9 mouse cellular contexts compared by ENCODE assay signal in the genomic region with DNA sequence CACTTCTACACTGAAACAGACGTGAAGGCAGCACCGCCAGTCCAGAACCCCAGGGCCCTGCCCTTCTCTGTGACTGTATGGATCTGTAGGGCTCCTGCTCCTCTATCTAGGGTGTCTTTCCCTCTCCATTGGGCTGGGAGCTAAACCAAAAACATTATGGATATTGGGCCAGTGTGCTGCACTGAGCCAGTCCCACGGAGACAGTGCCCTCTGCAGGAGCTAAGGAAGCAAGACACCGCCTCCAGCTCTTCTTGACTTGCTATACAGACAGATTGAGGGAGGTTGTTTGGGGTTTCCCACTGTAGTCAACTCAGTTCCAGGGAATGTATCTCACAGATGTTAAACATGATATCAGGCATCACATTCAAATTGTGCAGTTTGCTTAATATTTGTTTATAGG. TPM values are rescaled to one million over a fixed set of nuclear protein-coding genes. Genes with fewer than 3 reads are reported as not detected.
DNase-seq lines count a peak whose midpoint lies in the region; ATAC-seq and TF ChIP-seq lines count a peak whose summit lies in the region.
"Had no signal": no experiment of that assay in that cellular context is flagged by ENCODE, and none has a peak within 500 bp of the region (broad histone marks: within the 10 kb centered on the region; RNA-seq: fewer than 3 reads in every experiment).

No protein-coding gene starts in this region.

- TF ChIP-seq EP300 in liver, postnatal 0 days (IDR thresholded peaks at IDR 0.05; ENCODE audit: low read depth), result no peak

- H3K4me1 ChIP-seq in liver, postnatal 0 days (ENCODE audit: insufficient read depth), result no peaks in the 10 kb centered on the region
- no peaks in the 10 kb centered on the region for H3K4me1 ChIP-seq in liver, embryonic 11.5 days (replicated peaks; ENCODE audit: control insufficient read depth, insufficient read depth, low read length)
- no peaks in the 10 kb centered on the region for H3K4me1 ChIP-seq in cortical plate, adult 2 months (ENCODE audit: control insufficient read depth, insufficient read depth, low read length)

- TF ChIP-seq CTCF in liver, postnatal 0 days (IDR thresholded peaks at IDR 0.05; ENCODE audit: low read depth), result peak; percentile 57
- peak; percentile 63 for TF ChIP-seq CTCF in cortical plate, adult 2 months (IDR thresholded peaks at IDR 0.05; ENCODE audit: extremely low read depth, insufficient read depth, low read length)

- no peaks in the 10 kb centered on the region for H3K27me3 ChIP-seq in liver, postnatal 0 days (ENCODE audit: insufficient read depth, low read length)
- H3K27me3 ChIP-seq in liver, embryonic 11.5 days (replicated peaks; ENCODE audit: control insufficient read depth, insufficient read depth, low read length), result no peaks in the 10 kb centered on the region

- H3K4me3 ChIP-seq in liver, postnatal 0 days (ENCODE audit: low read depth, low read length), result no peak overlapping the region
- no peak overlapping the region for H3K4me3 ChIP-seq in liver, embryonic 11.5 days (ENCODE audit: low read depth, low read length)
- H3K4me3 ChIP-seq in cortical plate, adult 2 months (ENCODE audit: insufficient read depth, low read length), result no peak overlapping the region

- TF ChIP-seq POLR2A in cortical plate, adult 2 months (IDR thresholded peaks at IDR 0.05; ENCODE audit: extremely low read depth, insufficient read depth, low read length), result no peak

- no peak for ATAC-seq in cerebellum, adult (ENCODE audit: insufficient number of reproducible peaks, low FRiP score, low TSS enrichment)
- no peak for ATAC-seq in liver, postnatal 0 days
- ATAC-seq in liver, embryonic 11.5 days (replicated peaks; ENCODE audit: low FRiP score), result no peak

- peak; percentile 60 to 66 for DNase-seq in cerebellum, postnatal 10 days
- no peak for DNase-seq in liver, postnatal 0 days
- no peak for DNase-seq in liver, embryonic 11.5 days (ENCODE audit: low spot score)
- peak; percentile 37 for DNase-seq in lung, postnatal 10 days
- no peak for DNase-seq in T-cell, adult 2 months (ENCODE audit: low spot score)
- DNase-seq in yolk sac, embryonic 10.5 days (ENCODE audit: low spot score), result no peak

- no peaks in the 10 kb centered on the region for H3K9me3 ChIP-seq in liver, postnatal 0 days (ENCODE audit: low read length)
- H3K9me3 ChIP-seq in liver, embryonic 11.5 days (ENCODE audit: control insufficient read depth, low read length), result no peaks in the 10 kb centered on the region
- H3K9me3 ChIP-seq: G1E had no signal

- H3K9ac ChIP-seq in liver, postnatal 0 days (replicated peaks), result no peak overlapping the region
- H3K9ac ChIP-seq in liver, embryonic 11.5 days (ENCODE audit: low read depth, low read length), result no peak overlapping the region

- H3K36me3 ChIP-seq in liver, postnatal 0 days (replicated peaks; ENCODE audit: insufficient read depth, low read length), result no peaks in the 10 kb centered on the region
- H3K36me3 ChIP-seq in liver, embryonic 11.5 days (ENCODE audit: control insufficient read depth, insufficient read depth, low read length), result no peaks in the 10 kb centered on the region
- H3K36me3 ChIP-seq: G1E had no signal

- WGBS in liver, postnatal 0 days (ENCODE audit: insufficient replicate concordance), result 53% methylated on average over 4 of the region's 4 CpGs
- 51% methylated on average over 4 of the region's 4 CpGs for WGBS in liver, embryonic 11.5 days

- no peak overlapping the region for H3K27ac ChIP-seq in liver, postnatal 0 days (ENCODE audit: low read depth)
- H3K27ac ChIP-seq in liver, embryonic 11.5 days (ENCODE audit: low read depth, low read length), result no peak overlapping the region
- no peak overlapping the region for H3K27ac ChIP-seq in cortical plate, adult 2 months (ENCODE audit: insufficient read depth, low read length)

- H3K4me2 ChIP-seq in liver, postnatal 0 days (ENCODE audit: low read depth, low read length), result no peak overlapping the region
- H3K4me2 ChIP-seq in liver, embryonic 11.5 days, result no peak overlapping the region

RNA-seq across cellular contexts. Expression of gene Paqr5, which starts 24.1 kb away (rescaled TPM):
- polyA plus RNA-seq in liver, postnatal 0 days (2015; fragmentation: Nextera tagmentation; extraction: Ambion mirVana), result 0.16 and 0.17 TPM in 2 replicates
- polyA plus RNA-seq in liver, embryonic 11.5 days (2014; fragmentation: Nextera tagmentation; extraction: Ambion mirVana), result 0.14 and 0.41 TPM in 2 replicates
- 5.5 and 8.5 TPM in 2 replicates for polyA plus RNA-seq in cortical plate, adult 2 months (2012; rRNA removed)
- polyA plus RNA-seq: G1E had no signal

Comparison
In these comparisons a context has a peak if more than half of its experiments do, and no peak if none do; other contexts are left out.
1. DNase-seq: peak in cerebellum, postnatal 10 days (2 of 2) and lung, postnatal 10 days (single experiment); none in liver, postnatal 0 days (single experiment), liver, embryonic 11.5 days (single experiment), T-cell, adult 2 months (single experiment) and yolk sac, embryonic 10.5 days (single experiment).